Mouse (Mus musculus): ENCODE measurements around the gene Mycl. TPM values are rescaled to one million over a fixed set of nuclear protein-coding genes. Genes with fewer than 3 reads are reported as not detected.
"Not testable (repeated sequence)": the region's sequence is repeated elsewhere in the genome, so short reads cannot be mapped to it uniquely, and the experiment has no call there.

The Mycl gene
- polyA plus RNA-seq, 2 experiments from 2014 or later, result not detected

DNA sequence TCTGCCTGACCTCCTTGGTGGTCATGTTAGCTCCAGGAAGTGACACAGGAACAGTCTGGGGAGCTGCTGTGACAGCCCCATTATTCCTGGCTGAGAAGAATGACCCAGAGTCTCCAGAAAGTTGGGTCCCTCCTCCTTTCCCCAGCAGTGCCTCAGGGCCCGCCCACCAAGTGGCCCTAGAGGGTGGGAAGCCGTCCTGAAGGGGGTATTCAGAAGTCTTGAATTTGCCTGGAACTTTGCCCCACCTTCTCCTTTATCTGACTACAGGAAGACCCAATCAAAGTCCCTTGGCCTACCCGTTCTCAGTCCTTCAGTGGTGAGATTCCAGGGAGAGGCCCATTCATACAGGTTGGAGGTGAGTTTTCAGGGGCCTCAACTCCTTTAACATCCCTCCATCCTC lies 13.5 kb upstream of the Mycl start:
- no peak for ATAC-seq

- ATAC-seq, result no peak
Observed at GRCm38 (mm10) chr4:122982537-122982936, 12.9 kb upstream of the Mycl start.

GRCm38 (mm10) chr4:122983486-122984261 lies 11.8 kb upstream of the Mycl start:
- peak; percentile 62 for ATAC-seq

GRCm38 (mm10) chr4:122985110-122985509 lies 10.3 kb upstream of the Mycl start:
- ATAC-seq, result peak; percentile 90

DNA sequence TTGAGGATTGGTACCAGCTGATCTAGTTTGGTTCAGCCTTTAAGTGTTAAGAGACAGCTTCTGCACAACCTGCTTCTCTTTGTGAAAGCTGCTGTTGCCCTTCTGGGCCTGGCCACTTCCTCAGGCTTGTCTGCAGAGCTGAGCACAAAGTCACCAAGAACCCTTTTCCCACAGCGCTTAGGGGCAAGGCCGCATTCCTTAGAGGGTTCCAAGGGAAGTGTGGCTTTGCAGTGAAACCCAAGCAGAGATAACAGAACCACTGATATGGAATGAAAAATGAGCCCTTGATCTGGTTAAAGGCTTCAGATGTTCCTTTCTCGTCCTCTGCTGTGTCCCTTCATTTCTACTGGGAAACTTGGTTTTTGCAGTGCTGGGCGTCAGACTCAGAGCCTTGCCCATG lies 8.0 kb upstream of the Mycl start:
- no peak for ATAC-seq

DNA sequence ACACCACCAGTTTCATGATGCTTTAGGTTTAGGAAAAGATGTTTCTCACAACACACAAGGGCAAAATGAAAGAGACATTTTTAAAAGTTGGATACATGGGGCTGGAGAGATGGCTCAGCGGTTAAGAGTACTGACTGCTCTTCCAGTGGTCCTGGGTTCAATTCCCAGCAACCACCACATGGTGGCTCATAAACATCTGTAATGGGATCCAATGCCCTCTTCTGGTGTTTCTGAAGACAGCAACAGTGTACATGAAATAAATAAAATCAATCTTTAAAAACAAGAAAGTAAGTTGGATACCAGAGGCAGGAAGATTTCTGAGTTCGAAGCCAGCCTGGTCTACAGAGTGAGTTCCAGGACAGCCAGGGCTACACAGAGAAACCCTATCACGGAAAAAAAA lies 7.4 kb upstream of the Mycl start:
- not testable (repeated sequence) for ATAC-seq

GRCm38 (mm10) chr4:122991177-122991576 lies 4.3 kb upstream of the Mycl start:
- ATAC-seq, result no peak

GRCm38 (mm10) chr4:122992276-122992675 lies 3.2 kb upstream of the Mycl start:
- no peak for ATAC-seq

DNA sequence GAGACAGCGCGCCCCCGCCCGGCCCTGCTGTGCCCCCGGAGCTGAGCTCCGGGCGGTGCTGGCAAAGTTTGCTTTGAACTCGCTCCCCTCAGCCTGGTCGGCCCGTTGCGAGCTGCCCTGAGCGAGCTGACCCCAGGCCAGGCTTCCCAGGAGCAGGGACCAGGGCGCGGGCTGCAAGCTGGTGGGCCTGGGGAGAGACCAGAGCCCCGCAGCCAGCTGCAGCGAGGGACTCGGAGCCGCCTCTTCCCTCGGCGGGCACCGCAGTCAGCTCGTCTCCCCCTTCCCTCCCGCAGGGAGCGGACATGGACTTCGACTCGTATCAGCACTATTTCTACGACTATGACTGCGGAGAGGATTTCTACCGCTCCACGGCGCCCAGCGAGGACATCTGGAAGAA lies 767 bp downstream of the Mycl start:
- ATAC-seq, result no peak

GRCm38 (mm10) chr4:122996618-122997381 lies 1.3 kb downstream of the Mycl start:
- ATAC-seq, result no peak

- no peak for ATAC-seq
Observed at GRCm38 (mm10) chr4:122998537-122999262, 3.2 kb downstream of the Mycl start.

GRCm38 (mm10) chr4:122999263-122999691 lies 3.8 kb downstream of the Mycl start:
- no peak for ATAC-seq

DNA sequence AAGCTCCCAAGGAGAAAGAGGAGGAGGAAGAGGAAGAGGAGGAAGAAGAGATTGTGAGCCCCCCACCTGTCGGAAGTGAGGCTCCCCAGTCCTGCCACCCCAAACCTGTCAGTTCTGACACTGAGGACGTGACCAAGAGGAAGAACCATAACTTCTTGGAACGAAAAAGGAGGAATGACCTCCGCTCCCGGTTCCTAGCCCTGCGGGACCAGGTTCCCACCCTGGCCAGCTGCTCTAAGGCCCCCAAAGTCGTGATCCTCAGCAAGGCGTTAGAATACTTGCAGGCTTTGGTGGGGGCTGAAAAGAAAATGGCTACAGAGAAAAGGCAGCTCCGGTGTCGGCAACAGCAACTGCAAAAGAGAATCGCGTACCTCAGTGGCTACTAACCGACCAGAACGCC lies 4.7 kb downstream of the Mycl start:
- no peak for ATAC-seq

GRCm38 (mm10) chr4:123000617-123001342 lies 5.3 kb downstream of the Mycl start:
- no peak for ATAC-seq

- no peak for ATAC-seq
Observed at GRCm38 (mm10) chr4:123005054-123005966, 9.9 kb downstream of the Mycl start.

- not testable (repeated sequence) for ATAC-seq
Observed at GRCm38 (mm10) chr4:123012501-123012900, 17.0 kb downstream of the Mycl start.

- ATAC-seq, result no peak
Observed at GRCm38 (mm10) chr4:123013346-123013945, 18.0 kb downstream of the Mycl start.

DNA sequence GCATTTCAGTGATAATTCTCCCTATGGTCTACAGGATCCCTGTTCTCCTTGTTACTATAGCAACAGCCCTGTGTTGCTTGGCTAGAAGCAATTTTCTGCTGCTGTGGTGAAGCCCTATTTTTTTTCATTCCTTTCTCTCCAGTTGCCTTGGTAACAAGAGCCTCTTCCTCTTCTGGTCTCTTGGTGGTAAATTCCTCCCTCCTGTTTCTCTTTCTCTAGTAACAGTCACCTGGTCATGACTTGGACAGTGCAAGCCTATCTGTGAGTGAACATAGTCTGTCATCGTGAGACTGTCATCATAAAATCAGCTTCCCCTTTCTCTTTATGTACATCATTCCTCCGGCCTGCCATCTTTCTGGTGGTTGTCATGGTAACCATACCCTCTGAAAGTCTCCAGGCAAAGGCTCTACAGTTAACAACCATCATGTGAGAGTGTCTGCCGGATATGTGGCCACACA lies 18.5 kb downstream of the Mycl start:
- no peak for ATAC-seq

- no peak for ATAC-seq
Observed at GRCm38 (mm10) chr4:123014501-123015282, 19.2 kb downstream of the Mycl start.

DNA sequence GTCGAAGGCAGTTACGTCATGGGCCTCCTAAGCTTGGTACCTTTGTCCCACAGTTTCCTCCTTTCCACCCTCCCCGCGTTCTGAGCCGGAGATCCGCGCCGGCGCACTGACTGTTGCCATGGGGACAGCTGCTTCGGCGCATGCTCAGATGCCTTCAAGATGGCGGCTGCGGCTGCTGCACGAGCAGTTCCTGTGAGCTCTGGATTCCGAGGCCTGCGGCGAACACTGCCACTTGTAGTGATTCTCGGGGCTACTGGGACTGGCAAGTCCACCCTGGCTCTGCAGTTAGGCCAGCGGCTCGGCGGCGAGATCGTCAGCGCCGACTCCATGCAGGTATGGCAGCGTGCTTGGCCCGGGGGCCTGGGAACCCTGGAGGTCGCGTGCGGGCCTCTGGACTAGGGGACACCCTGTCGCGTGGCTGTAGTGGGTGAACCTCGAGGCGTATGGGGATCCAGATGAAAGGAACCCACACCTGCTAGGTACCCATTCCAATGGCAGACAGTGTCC lies 21.1 kb downstream of the Mycl start, which contains the start of gene Trit1:
Gene Trit1, plus strand, starts transcription at position 147 of the 507 bp plus-strand sequence.
- ATAC-seq, result peak; percentile 97
